Mouse (Mus musculus) granulocyte monocyte progenitor cell, adult 5-6 weeks (primary cell): ENCODE data around the gene Hhipl1. TPM values are rescaled to one million over a fixed set of nuclear protein-coding genes. Genes with fewer than 3 reads are reported as not detected.

Experiments used
- ATAC-seq: replicated peaks from 2 replicates; pipeline ENCODE4 v1.8.0; 2016; ENCODE audit warnings: mild to moderate bottlenecking, moderate TSS enrichment, inconsistent platforms; ENCODE audit not compliant: poor library complexity, severe bottlenecking
- total RNA-seq, 2 experiments: library from RNA; stranded (forward) in 1 of 2; stranded (reverse) in 1 of 2; fragments of 200-712, 200-1000 nt in 1 of 2; fragments of >200 nt in 1 of 2; fragmentation: Nextera tagmentation in 1 of 2; gene quantifications; 2 replicates each; pipeline ENCODE4 v1.2.3; 2014 to 2017

Gene Hhipl1
- total RNA-seq, 2 experiments from 2014 or later: not detected

DNA sequence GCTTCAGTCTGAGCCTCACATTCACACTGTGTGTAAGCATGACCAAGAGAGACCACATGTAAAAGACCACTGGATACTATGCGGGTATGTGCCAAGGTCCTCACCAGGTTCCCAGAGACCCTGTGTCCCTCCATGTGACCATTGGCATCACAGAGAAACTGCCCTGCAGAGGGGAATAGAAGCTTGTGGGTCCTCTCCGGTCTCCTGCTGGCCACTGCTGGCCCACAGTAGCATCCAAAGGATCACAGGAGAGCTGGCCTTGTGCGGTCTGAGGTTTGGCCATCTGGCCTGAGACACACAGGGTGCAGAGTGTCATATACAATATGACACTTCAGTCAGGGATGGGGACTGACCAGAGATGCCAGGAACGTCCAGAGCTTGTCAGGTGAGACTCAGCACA lies 4.0 kb downstream of the Hhipl1 start:
- no peak for ATAC-seq

GRCm38 (mm10) chr12:108310456-108311027 lies 4.5 kb downstream of the Hhipl1 start:
- no peak for ATAC-seq

GRCm38 (mm10) chr12:108311741-108312290 lies 5.7 kb downstream of the Hhipl1 start:
- ATAC-seq: no peak

DNA sequence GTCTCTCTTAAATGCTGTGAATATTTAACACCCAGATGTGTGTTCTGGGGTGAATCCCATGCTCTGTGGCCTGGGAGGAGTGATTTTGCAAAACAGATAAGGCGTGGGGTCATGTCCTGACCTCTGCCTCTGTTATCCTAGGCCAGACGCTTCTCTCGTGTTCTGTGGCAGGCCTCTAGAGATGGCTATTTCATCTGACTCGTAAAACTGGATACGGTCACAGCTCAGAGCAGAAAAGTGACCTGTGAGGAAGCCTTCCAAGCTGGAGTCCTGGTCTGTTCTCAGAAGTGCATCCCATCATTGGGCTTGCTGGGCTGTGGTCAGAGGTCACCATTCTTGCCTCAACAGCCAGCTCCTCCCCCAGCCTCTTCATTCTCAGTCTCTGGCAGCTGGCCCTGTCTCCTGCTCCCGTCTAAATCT lies 6.4 kb downstream of the Hhipl1 start:
- no peak for ATAC-seq

- no peak for ATAC-seq
Measured at GRCm38 (mm10) chr12:108313244-108313772, 7.2 kb downstream of the Hhipl1 start.

- ATAC-seq: no peak
Measured at GRCm38 (mm10) chr12:108315818-108316217, 9.7 kb downstream of the Hhipl1 start.

- ATAC-seq: no peak
Measured at GRCm38 (mm10) chr12:108316655-108317054, 10.6 kb downstream of the Hhipl1 start.

DNA sequence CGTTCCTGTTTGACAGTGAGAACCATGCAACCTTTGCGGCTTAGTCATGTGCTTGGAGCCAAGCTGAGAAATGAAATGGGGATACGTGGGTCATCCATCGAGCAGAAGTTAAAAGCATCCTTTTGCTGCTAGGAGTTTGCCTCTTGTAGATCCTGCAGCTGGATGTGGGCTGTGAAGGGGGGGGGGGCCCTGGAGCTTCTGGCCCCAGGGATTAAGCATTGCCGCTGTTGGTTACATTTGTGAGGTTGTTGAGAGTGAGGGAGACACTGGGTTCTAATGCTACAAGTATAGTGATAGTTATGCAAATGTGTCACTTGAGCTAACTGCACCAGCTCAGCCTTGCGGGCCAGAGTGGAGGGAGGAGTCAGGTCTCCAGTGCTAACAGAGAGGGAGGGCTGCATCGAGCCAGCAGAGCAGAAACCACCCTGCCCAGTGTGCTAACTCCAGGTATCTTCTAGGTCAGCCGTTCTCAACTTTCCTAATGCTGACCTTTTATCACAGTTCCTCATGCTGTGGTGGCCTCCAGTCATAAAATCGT lies 11.2 kb downstream of the Hhipl1 start:
- ATAC-seq: no peak

- ATAC-seq: 0 out of 2 replicates have a peak, but pooled peaks have one; percentile 9
Measured at GRCm38 (mm10) chr12:108317826-108318430, 11.9 kb downstream of the Hhipl1 start.

DNA sequence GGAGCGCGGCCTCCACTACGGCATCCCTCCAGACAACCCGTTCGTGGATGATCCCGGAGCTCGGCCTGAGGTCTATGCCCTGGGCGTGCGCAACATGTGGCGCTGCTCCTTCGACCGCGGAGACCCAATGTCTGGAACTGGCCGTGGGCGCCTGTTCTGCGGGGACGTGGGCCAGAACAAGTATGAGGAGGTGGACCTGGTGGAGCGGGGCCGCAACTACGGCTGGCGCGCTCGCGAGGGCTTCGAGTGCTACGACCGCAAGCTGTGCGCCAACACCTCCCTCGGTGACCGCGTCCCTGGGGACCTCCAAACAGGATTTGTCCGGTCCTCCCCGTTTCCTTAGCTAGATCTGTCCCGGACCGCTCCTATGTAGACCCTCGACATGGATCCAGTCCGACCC lies 12.4 kb downstream of the Hhipl1 start:
- peak; percentile 14; the same call in 1 of the 2 replicates for ATAC-seq

DNA sequence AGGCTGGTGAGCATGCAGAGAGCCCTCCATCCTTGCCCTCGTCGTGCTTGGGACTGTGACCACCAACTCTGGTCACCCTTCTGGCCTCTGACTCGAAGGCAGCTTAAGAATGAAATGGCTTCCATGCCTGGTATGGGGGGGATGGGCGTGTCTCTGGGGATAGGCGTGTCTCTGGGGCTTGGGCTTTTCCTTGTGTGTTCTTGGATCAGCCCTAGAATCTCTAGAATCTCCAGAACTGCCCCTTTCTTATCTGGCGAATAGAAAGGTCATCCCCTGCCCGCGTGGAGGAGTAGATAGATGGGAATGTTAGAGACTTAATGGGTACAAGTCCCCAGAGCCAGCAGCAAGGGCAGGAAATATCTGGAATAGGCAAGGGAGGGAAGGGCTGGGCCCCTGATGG lies 14.0 kb downstream of the Hhipl1 start:
- ATAC-seq: no peak

GRCm38 (mm10) chr12:108326401-108326800 lies 20.3 kb downstream of the Hhipl1 start:
- ATAC-seq: no peak

DNA sequence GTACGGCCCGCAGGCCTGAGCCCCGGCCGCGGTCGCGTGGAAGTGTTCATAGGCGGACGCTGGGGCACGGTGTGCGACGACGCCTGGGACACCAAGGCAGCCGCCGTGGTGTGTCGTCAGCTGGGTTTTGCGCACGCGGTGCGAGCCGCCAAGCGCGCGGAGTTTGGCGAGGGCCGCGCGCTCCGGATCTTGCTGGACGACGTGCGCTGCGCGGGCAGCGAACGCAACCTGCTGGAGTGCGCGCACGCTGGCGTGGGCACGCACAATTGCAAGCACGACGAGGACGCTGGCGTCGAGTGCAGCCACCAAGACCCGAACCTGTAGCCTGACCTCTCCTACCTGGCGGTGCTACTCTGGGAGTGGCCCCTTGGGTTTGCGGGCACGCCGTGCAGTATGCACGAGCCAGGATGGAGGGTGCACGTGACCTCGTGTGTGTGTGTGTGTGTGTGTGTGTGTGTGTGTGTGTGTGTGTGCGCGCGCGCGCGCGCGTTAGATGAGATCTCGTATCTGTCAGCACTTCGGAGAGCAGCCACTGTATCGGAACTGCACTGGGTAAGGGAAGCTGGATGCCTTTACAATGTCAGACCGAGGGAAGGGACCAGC lies 21.9 kb downstream of the Hhipl1 start:
- ATAC-seq: peak; percentile 36

DNA sequence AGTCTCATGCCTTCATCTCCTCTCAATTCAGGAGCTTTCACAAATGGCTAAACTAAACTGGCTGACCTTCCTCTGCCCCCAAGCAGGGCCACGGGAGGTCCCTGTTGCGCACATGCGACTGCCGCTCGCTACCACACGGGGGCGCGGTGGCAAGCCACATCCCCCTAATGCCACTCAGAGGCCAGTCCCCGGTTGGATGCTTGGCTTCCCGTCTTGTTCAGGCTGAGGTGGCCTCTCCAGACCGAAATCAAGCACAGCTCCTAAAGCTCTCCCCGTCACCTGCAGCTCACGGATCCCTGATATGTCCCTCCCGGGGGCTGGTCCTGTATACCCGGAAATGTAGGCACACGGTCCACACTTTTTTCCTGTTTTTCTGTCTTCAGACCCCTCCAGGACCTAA lies 27.0 kb downstream of the Hhipl1 start:
- peak; percentile 66 for ATAC-seq

GRCm38 (mm10) chr12:108333481-108333882 lies 27.4 kb downstream of the Hhipl1 start:
- peak; percentile 65 for ATAC-seq

GRCm38 (mm10) chr12:108333895-108334445 lies 27.9 kb downstream of the Hhipl1 start, which contains the start of gene Cyp46a1:
Gene Cyp46a1 (plus strand): TSS chr12:108334381.
- ATAC-seq: peak; percentile 82

DNA sequence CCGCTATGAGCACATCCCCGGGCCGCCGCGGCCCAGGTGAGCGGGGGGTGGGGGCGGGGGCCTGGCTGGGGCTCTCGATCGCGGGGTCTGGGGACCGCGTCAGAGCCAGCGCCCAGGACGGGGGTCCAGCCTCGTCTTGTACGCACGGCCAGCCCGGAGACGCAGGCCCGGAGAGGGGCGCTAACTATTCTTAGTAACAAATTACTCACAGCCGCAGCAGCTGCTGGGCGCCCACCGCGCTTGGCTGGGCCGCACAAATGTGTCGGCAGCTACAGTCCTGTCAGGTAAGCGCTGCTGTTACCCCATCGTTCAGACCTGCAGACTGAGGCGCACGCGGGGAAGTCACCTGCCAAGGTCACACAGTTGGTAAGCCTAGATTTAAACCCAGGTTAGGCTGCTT lies 28.5 kb downstream of the Hhipl1 start:
- ATAC-seq: no peak

DNA sequence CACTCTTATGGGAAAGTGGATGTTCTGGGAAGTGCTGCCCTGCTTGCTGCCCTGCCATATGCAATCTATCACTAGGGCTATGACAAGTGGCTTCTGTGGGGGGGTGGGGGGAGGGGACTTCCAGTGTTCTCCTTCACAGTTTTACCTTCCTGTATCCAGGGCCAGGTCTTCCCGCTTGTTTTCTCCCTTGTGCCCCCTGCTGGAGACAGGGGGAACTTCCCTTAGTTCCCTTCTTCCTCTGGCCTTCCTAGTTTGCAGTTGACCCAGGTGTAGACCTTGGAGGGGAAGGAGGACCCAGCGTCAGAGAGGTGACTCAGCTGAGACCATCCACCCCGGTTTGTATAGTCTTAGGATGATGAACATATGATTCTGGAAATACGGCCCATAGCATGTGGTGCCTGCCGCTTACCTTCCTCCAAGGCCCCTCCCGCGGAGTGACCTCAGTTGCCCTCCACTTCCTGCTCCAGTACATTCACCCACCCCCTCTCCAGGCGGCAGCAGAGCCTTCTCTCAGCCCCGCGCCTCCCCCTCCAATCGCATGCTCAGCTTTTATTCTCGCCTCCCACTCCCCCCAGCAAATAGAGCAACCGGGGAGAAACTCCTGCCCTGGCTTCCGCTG lies 32.6 kb downstream of the Hhipl1 start:
- ATAC-seq: peak; percentile 43

GRCm38 (mm10) chr12:108348151-108348550 lies 42.1 kb downstream of the Hhipl1 start:
- no peak for ATAC-seq

- ATAC-seq: no peak
Measured at GRCm38 (mm10) chr12:108349026-108349425, 43.0 kb downstream of the Hhipl1 start.
